Mouse (Mus musculus): Measurements from ENCODE around the gene Zfp692. TPM values are rescaled to one million over a fixed set of nuclear protein-coding genes. Genes with fewer than 3 reads are reported as not detected.
A peak's percentile ranks its signal among the peaks of the same experiment; 100 is the strongest.

The Zfp692 gene
- polyA plus RNA-seq, 1 experiment from 2014 or later = 17.4 TPM

GRCm38 (mm10) chr11:58275756-58276155 lies 31.1 kb upstream of the Zfp692 start:
- no peak overlapping the region for H3K27ac ChIP-seq (ENCODE audit: low read depth, low read length)
- no peak overlapping the region for H3K9ac ChIP-seq (ENCODE audit: low read length)
- 68% methylated on average over 4 of the region's 4 CpGs for WGBS
- ATAC-seq (replicated peaks; ENCODE audit: low FRiP score) (no peak), DNase-seq (ENCODE audit: low spot score) (no peak)
- H3K4me1 ChIP-seq (replicated peaks; ENCODE audit: control insufficient read depth, insufficient read depth, low read length) = no peaks in the 10 kb centered on the region
- H3K4me3 ChIP-seq (ENCODE audit: low read depth, low read length) = no peak overlapping the region
- no peaks in the 10 kb centered on the region for H3K27me3 ChIP-seq (ENCODE audit: control insufficient read depth, insufficient read depth, low read length)
- no peaks in the 10 kb centered on the region for H3K36me3 ChIP-seq (ENCODE audit: control insufficient read depth, insufficient read depth, low read length)
- no peaks in the 10 kb centered on the region for H3K9me3 ChIP-seq (ENCODE audit: control insufficient read depth, low read length)
- H3K4me2 ChIP-seq (ENCODE audit: low read depth, low read length, severe bottlenecking) = no peak overlapping the region

DNA sequence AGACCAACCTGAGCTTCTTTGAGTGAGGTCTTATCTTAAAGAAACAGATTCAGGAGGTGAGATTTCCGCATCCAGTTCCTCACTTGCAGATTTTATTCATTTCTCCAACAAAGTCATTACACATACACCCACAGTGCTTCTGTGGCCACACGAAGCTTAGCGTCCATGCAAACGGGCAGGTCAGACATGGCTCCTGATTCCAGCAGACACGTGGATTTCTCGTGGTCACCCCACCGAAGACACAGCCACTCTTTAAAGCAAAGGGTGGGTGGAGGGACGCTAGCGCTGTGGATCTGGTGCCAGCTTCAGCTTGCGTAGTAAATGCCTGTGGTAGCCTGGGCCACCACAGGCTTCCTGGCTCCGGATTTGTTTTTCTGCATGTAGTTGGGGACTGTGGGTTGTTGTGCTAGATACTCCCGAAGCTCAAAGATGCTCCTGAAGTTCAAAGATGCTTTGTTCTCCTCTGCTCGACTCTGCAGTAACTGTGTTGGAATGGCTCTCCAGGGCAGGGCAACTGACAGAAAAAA lies 24.8 kb upstream of the Zfp692 start:
- no peaks in the 10 kb centered on the region for H3K4me1 ChIP-seq (replicated peaks; ENCODE audit: control insufficient read depth, insufficient read depth, low read length)
- WGBS = 88% methylated on average over 13 of the region's 13 CpGs
- no peak overlapping the region for H3K27ac ChIP-seq (ENCODE audit: low read depth, low read length)
- no peak overlapping the region for H3K4me2 ChIP-seq (ENCODE audit: low read depth, low read length, severe bottlenecking)
- H3K9ac ChIP-seq (ENCODE audit: low read length) = no peak overlapping the region
- H3K27me3 ChIP-seq (ENCODE audit: control insufficient read depth, insufficient read depth, low read length) = no peaks in the 10 kb centered on the region
- ATAC-seq (replicated peaks; ENCODE audit: low FRiP score) (no peak), DNase-seq (ENCODE audit: low spot score) (no peak)
- H3K36me3 ChIP-seq (ENCODE audit: control insufficient read depth, insufficient read depth, low read length) = no peaks in the 10 kb centered on the region
- H3K9me3 ChIP-seq (ENCODE audit: control insufficient read depth, low read length) = no peaks in the 10 kb centered on the region
- H3K4me3 ChIP-seq (ENCODE audit: low read depth, low read length) = no peak overlapping the region

- no peaks in the 10 kb centered on the region for H3K9me3 ChIP-seq (ENCODE audit: control insufficient read depth, low read length)
- H3K9ac ChIP-seq (ENCODE audit: low read length) = no peak overlapping the region
- ATAC-seq (replicated peaks; ENCODE audit: low FRiP score) (no peak), DNase-seq (ENCODE audit: low spot score) (no peak)
- H3K36me3 ChIP-seq (ENCODE audit: control insufficient read depth, insufficient read depth, low read length) = no peaks in the 10 kb centered on the region
- WGBS = 81% methylated on average over 5 of the region's 5 CpGs
- H3K4me2 ChIP-seq (ENCODE audit: low read depth, low read length, severe bottlenecking) = no peak overlapping the region
- H3K4me1 ChIP-seq (replicated peaks; ENCODE audit: control insufficient read depth, insufficient read depth, low read length) = no peaks in the 10 kb centered on the region
- H3K4me3 ChIP-seq (ENCODE audit: low read depth, low read length) = no peak overlapping the region
- no peaks in the 10 kb centered on the region for H3K27me3 ChIP-seq (ENCODE audit: control insufficient read depth, insufficient read depth, low read length)
- H3K27ac ChIP-seq (ENCODE audit: low read depth, low read length) = no peak overlapping the region
Measured at GRCm38 (mm10) chr11:58282518-58282917, 24.4 kb upstream of the Zfp692 start.

- no peak overlapping the region for H3K27ac ChIP-seq (ENCODE audit: low read depth, low read length)
- DNase-seq (ENCODE audit: low spot score) (no peak), ATAC-seq (replicated peaks; ENCODE audit: low FRiP score) (no peak)
- 81% methylated on average over 9 of the region's 9 CpGs for WGBS
- H3K4me3 ChIP-seq (ENCODE audit: low read depth, low read length) = no peak overlapping the region
- no peak overlapping the region for H3K4me2 ChIP-seq (ENCODE audit: low read depth, low read length, severe bottlenecking)
- no peak overlapping the region for H3K9ac ChIP-seq (ENCODE audit: low read length)
- no peaks in the 10 kb centered on the region for H3K9me3 ChIP-seq (ENCODE audit: control insufficient read depth, low read length)
- H3K36me3 ChIP-seq (ENCODE audit: control insufficient read depth, insufficient read depth, low read length) = no peaks in the 10 kb centered on the region
- H3K27me3 ChIP-seq (ENCODE audit: control insufficient read depth, insufficient read depth, low read length) = no peaks in the 10 kb centered on the region
- H3K4me1 ChIP-seq (replicated peaks; ENCODE audit: control insufficient read depth, insufficient read depth, low read length) = no peaks in the 10 kb centered on the region
Measured at GRCm38 (mm10) chr11:58289992-58290682, 16.7 kb upstream of the Zfp692 start.

DNA sequence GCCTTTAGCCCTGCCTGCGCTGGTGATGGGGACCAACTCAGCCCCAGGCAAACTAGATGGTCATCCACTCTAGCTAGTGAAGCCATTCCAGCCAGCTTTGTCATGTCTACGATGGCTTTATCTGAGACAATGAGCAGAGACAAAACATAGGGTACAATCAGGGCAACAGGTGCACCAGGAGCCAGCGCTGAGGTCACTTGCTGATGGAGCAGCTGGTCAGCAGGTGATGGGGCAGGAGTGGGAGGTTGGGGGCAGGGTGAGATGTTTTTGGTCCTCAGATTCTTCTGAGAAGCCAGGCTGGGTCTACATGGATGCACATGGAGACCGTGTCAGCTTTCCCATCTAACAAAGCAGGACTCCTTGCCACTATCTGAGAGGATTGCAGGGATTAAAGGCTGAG lies 16.1 kb upstream of the Zfp692 start:
- H3K27me3 ChIP-seq (ENCODE audit: control insufficient read depth, insufficient read depth, low read length) = no peaks in the 10 kb centered on the region
- H3K27ac ChIP-seq (ENCODE audit: low read depth, low read length) = no peak overlapping the region
- H3K36me3 ChIP-seq (ENCODE audit: control insufficient read depth, insufficient read depth, low read length) = no peaks in the 10 kb centered on the region
- WGBS = 76% methylated on average over 4 of the region's 4 CpGs
- no peak for DNase-seq (ENCODE audit: low spot score)
- no peaks in the 10 kb centered on the region for H3K9me3 ChIP-seq (ENCODE audit: control insufficient read depth, low read length)
- ATAC-seq (replicated peaks; ENCODE audit: low FRiP score) = no peak
- no peak overlapping the region for H3K4me3 ChIP-seq (ENCODE audit: low read depth, low read length)
- no peaks in the 10 kb centered on the region for H3K4me1 ChIP-seq (replicated peaks; ENCODE audit: control insufficient read depth, insufficient read depth, low read length)
- H3K9ac ChIP-seq (ENCODE audit: low read length) = no peak overlapping the region
- no peak overlapping the region for H3K4me2 ChIP-seq (ENCODE audit: low read depth, low read length, severe bottlenecking)

DNA sequence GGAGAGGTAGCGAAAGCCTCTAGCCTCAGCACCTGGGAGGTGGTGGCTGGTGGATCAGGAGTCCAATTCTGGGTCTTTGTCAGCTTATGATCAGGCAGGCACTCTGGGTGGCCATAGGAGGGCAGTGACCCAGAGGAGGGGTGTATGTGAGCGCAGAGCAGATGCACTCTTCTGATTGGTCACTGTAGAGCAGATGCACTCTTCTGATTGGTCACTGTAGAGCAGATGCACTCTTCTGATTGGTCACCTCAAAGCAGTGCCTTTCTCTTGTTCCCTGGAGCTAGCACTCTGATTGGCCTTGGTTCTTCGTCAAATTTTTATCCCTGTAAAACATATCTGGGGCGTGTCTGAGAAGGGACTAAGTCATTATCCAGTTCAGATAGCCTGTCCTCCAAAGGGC lies 14.1 kb upstream of the Zfp692 start:
- no peaks in the 10 kb centered on the region for H3K36me3 ChIP-seq (ENCODE audit: control insufficient read depth, insufficient read depth, low read length)
- 63% methylated on average over 4 of the region's 4 CpGs for WGBS
- H3K27ac ChIP-seq (ENCODE audit: low read depth, low read length) = no peak overlapping the region
- ATAC-seq (replicated peaks; ENCODE audit: low FRiP score) (no peak), DNase-seq (ENCODE audit: low spot score) (no peak)
- no peaks in the 10 kb centered on the region for H3K9me3 ChIP-seq (ENCODE audit: control insufficient read depth, low read length)
- H3K4me3 ChIP-seq (ENCODE audit: low read depth, low read length) = no peak overlapping the region
- H3K9ac ChIP-seq (ENCODE audit: low read length) = no peak overlapping the region
- H3K4me1 ChIP-seq (replicated peaks; ENCODE audit: control insufficient read depth, insufficient read depth, low read length) = no peaks in the 10 kb centered on the region
- no peak overlapping the region for H3K4me2 ChIP-seq (ENCODE audit: low read depth, low read length, severe bottlenecking)
- H3K27me3 ChIP-seq (ENCODE audit: control insufficient read depth, insufficient read depth, low read length) = no peaks in the 10 kb centered on the region

GRCm38 (mm10) chr11:58297396-58297795 lies 9.5 kb upstream of the Zfp692 start:
- DNase-seq (ENCODE audit: low spot score) = no peak
- H3K27me3 ChIP-seq (ENCODE audit: control insufficient read depth, insufficient read depth, low read length) = no peaks in the 10 kb centered on the region
- no peak overlapping the region for H3K27ac ChIP-seq (ENCODE audit: low read depth, low read length)
- H3K4me2 ChIP-seq (ENCODE audit: low read depth, low read length, severe bottlenecking) = no peak overlapping the region
- no peak overlapping the region for H3K9ac ChIP-seq (ENCODE audit: low read length)
- H3K4me3 ChIP-seq (ENCODE audit: low read depth, low read length) = no peak overlapping the region
- no peaks in the 10 kb centered on the region for H3K9me3 ChIP-seq (ENCODE audit: control insufficient read depth, low read length)
- 37% methylated on average over 6 of the region's 6 CpGs for WGBS
- H3K36me3 ChIP-seq (ENCODE audit: control insufficient read depth, insufficient read depth, low read length) = no peaks in the 10 kb centered on the region
- H3K4me1 ChIP-seq (replicated peaks; ENCODE audit: control insufficient read depth, insufficient read depth, low read length) = no peaks in the 10 kb centered on the region; the same call in 1 of the 2 replicates
- no peak for ATAC-seq (replicated peaks; ENCODE audit: low FRiP score)

DNA sequence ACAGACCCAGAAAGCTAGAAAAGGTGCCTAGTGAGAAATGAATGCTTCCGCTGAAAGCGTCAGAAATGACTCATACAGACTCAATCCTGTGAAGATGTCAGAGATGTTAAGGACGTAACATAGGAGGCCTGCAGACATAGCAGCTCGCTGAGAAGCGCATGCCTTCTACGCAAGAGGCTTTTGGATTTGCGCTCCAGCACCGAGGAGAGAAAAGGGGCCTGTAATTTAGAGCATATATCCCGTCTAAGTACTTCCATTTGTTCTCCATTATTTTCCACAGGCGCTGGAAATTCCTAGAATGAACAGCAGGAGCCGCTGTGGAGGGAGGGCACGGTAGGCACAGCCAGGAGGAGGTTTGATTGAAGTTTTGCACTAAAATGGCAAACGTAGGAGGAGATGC lies 5.8 kb upstream of the Zfp692 start:
- peak overlapping the region; percentile 39; the same call in 1 of the 2 replicates for H3K9ac ChIP-seq (ENCODE audit: low read length)
- H3K27ac ChIP-seq (ENCODE audit: low read depth, low read length) = no peak overlapping the region
- H3K4me2 ChIP-seq (ENCODE audit: low read depth, low read length, severe bottlenecking) = peak overlapping the region; percentile 40; the same call in 1 of the 2 replicates
- H3K4me3 ChIP-seq (ENCODE audit: low read depth, low read length) = peak overlapping the region; percentile 50
- DNase-seq (ENCODE audit: low spot score) (peak; percentile 87), ATAC-seq (replicated peaks; ENCODE audit: low FRiP score) (no peak; the same call in 1 of the 2 replicates)
- no peaks in the 10 kb centered on the region; the same call in 1 of the 2 replicates for H3K4me1 ChIP-seq (replicated peaks; ENCODE audit: control insufficient read depth, insufficient read depth, low read length)
- H3K36me3 ChIP-seq (ENCODE audit: control insufficient read depth, insufficient read depth, low read length) = no peaks in the 10 kb centered on the region
- no peaks in the 10 kb centered on the region for H3K27me3 ChIP-seq (ENCODE audit: control insufficient read depth, insufficient read depth, low read length)
- no peaks in the 10 kb centered on the region for H3K9me3 ChIP-seq (ENCODE audit: control insufficient read depth, low read length)
- 11% methylated on average over 13 of the region's 13 CpGs for WGBS

Data from forebrain, embryonic 11.5 days (tissue).